Mouse (Mus musculus): ENCODE measurements around the gene Bmp4.

DNA sequence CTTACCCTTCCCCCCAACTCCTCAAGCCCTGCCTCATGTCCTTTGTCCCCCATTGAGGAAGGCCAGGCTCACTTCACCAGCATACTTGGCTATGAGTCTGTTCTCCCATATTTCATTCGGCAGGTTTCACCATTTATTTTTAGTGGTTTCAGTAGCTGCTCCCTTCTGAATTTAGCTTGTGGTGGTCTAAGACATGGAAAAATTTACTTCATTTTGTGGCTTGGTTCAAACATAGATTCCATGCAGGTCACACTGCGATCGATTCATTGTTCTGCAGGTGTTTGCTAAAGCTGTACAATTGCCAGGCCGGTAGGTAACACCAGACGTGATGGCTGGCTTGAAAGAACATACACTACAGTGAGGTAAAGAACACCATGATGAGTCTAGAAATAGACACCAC is 39.8 kb upstream of the Bmp4 start:
- TF ChIP-seq CTCF (conservative IDR thresholded peaks at IDR 0.05; ENCODE audit: low read length) (no peak), NANOG (IDR thresholded peaks at IDR 0.05; ENCODE audit: borderline replicate concordance, low read length) (no peak), POU5F1 (IDR thresholded peaks at IDR 0.05; ENCODE audit: borderline replicate concordance, low read length) (no peak)

Measured in E14TG2a.4 (cell line).